Mouse (Mus musculus): Measurements from ENCODE around the gene Atp13a3.
A peak's percentile ranks its signal among the peaks of the same experiment; 100 is the strongest.
"Not testable (repeated sequence)": the region's sequence is repeated elsewhere in the genome, so short reads cannot be mapped to it uniquely, and the experiment has no call there.

Atp13a3 gene

GRCm38 (mm10) chr16:30410914-30411313, 5.1 kb upstream of the Atp13a3 start:
- no peak for DNase-seq

DNA sequence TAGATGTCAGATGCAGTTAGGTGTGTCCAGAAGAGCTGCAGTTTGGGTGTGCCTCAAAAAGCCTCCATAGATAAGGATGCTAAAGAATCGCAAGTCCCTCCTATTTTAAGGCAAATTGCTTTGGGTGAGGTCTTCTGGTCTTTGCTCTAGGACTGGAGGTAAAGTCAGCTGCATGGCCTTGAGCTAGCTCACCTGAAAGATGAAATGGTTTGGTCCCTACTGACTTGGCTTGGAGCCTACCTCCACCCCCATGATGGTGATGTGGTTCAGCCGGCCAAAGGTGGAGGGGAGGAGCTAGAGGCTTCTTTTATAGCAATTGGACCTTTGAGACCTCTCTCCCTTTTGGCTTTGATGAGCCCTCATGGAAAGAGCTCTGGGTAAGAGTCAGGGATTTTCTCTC, 1.7 kb upstream of the Atp13a3 start:
- no peak for DNase-seq

- DNase-seq, result no peak
Measured at GRCm38 (mm10) chr16:30403528-30403927, 2.2 kb downstream of the Atp13a3 start.

- no peak for DNase-seq
Measured at GRCm38 (mm10) chr16:30397127-30398057, 8.4 kb downstream of the Atp13a3 start.

DNA sequence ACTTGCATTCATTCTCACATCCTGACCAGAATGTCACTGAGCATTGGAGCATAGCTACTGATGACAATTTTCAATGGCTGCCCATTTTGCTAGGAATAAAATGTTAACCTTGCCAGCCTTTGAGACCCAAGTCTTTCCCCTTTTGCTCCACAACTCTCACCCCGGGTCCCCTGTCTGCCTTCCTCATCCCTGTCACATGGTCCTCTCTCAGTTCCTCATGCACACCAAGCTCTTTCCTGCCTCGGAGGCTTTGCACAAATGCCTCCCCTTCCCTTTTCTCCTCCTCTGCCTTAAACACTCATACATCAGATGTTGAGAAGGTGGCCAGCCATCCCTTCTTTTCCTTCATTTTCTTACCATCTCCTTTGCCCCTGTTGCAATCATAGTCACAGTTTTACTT, 10.6 kb downstream of the Atp13a3 start:
- DNase-seq, result no peak

DNA sequence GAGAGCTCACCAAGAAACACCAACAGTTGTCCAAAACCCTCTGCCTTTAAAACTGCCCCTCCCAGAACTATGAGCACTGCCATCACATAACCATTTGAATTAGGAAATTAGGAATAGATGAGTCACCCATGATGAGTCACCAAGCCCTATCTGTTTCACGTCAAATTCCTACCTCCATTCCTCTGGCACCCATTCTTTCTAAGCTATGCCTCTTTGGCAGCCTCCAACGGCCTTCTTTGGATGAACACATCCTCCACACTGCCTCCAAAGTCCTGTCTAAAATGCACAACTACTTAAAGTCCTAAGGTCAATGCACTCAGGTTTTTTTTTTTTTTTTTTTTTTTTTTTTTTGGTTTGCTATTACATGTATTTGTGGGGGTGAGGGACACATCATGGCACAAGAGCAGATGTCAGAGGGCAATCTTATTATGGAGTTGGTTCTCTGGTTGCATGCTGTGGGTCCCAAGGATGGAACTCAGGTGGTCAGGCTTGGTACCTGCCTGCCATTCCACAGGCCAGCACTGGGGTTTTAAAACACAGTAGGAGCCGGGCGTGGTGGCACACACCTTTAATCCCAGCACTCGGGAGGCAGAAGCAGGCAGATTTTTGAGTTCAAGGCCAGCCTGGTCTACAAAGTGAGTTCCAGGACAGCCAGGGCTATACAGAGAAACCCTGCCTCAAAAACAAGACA, 15.0 kb downstream of the Atp13a3 start:
- no peak for DNase-seq

DNA sequence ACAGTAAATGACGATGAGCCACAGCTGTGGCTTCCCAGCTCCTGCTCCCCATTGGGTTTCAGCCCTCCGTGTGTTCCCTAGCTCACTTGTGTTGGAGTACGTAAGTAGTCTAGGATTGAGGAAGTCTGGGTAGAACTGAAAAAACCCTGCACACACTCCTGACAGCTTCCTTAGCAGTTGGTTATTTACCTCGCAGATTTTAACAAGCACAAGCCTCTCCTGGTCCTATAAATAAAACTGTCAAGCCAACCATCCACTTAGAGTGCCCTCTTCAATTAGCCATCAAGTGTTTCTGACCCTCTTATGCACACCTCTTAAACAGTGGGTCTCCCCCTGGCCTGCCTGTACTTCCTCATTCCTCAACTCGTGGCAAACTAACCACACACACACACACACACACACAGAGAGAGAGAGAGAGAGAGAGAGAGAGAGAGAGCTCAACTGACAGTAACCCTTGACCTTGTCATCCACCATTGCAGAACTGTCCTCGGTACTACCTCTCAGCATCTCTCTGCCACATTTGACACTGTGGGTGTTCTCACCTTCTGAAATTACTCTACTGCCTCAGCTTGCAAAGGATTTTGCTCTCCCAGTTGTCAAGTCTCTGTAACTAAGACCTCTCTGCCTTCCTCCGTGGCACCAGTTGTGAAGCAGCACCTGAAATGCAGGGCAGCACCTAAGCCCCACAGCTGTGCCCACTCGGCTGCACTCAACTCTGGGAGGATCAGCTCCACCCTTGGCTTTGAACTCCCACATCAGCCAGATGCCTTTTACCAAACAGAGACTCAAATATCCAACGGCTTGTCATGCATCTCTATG, 15.7 kb downstream of the Atp13a3 start:
- DNase-seq, result no peak

GRCm38 (mm10) chr16:30389210-30389684, 16.5 kb downstream of the Atp13a3 start:
- DNase-seq, result peak; percentile 36

DNA sequence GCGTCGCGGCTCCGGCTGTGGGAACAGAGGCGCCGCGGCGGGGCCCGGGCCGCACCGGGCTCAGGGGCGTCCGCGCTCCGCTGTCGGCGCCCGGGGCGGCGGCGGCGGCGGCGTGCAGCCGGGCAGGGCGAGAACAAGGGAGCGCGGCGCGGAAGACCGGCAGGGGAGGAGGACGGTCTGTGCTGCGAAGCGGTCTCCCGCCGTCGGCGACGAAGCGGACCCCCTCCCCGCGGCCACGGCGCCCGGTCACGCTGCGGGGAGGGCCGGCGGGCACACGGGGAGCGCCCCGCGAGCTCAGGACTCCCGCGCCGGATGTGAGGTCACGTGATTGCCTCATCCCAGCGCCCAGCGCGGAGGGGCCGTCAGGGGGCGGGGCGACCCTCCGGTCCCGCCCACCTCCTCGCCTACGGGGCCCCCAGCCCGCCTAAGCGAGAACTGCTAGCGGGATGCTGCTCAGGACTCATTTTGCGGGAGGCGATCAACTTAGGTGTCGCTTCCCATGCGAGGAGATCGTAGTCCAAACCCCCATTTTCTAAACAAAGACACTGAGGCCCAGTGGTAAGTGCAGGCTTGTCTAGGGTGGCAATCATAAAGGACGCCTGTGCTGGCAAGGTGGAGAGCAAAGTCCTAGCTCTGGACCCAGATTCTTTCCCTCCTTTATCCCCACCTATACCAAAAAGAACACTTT, 17.1 kb downstream of the Atp13a3 start:
- DNase-seq, result peak; percentile 92

GRCm38 (mm10) chr16:30387871-30388460, 17.8 kb downstream of the Atp13a3 start:
- DNase-seq, result peak; percentile 40

DNA sequence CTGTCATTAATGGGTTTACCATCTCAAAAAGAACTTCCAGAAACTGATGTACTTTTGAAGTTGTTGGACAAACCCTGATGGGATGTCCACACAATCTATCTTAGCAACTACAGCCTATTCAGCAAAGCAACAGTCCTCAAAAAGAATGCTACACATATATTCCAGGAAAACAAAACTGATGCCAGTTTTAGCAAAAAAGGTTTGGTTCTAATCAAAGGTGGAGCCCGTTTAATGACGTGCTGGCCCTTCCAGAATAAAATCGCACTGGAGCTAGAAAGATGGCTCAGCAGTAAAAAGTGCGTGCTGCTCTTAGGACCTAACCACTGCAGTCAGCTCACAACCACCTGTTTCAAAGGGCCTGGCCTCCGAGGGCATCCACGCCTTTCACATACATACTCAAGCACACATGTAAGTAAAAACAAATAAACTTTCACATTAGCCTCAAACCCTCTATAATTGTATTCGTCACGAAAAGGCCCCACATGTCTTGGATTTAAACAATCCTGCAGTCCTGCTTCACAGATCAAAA, 18.8 kb downstream of the Atp13a3 start:
- DNase-seq, result no peak

- DNase-seq, result no peak
Measured at GRCm38 (mm10) chr16:30385531-30385930, 20.2 kb downstream of the Atp13a3 start.

DNA sequence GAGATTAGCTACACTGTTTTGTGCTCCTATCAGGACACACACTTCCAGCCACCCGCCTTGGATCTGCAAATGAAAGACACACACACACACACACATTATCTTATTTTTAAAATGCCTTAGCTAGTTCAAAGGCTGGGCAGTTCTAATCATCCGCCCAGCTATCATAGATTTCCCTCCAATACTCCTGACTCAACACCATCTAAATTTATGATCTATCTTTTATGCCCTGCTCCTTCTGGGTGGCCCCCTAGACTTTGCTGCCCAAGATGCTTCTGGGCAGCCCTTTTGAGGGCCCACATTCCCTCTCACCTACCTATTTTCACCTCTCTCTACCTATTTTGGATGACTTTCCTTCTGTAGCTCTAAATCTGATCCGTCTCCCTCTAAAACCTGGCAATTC, 29.5 kb downstream of the Atp13a3 start:
- DNase-seq, result no peak

DNA sequence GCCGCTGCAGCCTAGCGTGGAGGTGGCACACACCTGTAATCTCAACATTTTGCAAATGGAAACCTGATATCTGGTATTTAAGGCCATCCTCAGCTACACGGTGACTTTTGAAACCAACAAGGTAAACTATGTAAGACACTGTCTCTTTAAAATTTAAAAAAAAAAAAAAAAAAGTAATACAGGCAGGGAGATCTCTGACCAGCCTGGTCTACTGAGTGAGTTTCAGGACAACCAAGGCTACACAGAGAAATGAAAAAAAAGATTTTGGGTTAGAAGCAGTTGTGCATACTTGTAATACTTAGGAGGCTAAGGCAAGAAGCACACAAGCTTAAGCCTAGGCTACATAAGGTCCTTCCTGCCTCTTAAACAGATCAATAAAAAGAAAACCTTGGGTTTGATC, 30.8 kb downstream of the Atp13a3 start:
- DNase-seq, result no peak

- no peak for DNase-seq
Measured at GRCm38 (mm10) chr16:30374266-30374665, 31.5 kb downstream of the Atp13a3 start.

- DNase-seq, result not testable (repeated sequence)
Measured at GRCm38 (mm10) chr16:30373286-30373685, 32.5 kb downstream of the Atp13a3 start.

- no peak for DNase-seq
Measured at GRCm38 (mm10) chr16:30367395-30367794, 38.4 kb downstream of the Atp13a3 start.

DNA sequence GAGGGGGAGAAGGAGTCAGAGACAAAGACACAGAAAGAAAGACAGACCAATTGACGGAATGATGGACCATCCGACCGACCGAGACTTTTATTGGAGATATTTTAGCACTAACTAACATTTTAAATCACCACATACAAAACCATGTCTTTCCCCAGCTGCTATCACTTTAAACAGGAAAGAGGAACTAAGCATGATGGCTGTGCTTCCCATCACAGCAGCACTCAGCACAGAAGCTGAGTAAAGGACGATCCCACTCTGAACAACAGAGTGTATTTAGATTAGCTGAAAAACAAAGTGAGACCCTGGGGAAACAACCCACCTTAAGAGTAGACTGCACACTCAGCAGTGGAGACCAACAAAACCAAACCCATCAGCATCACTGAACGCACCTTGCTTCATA, 41.2 kb downstream of the Atp13a3 start:
- DNase-seq, result no peak

GRCm38 (mm10) chr16:30362528-30362927, 43.2 kb downstream of the Atp13a3 start:
- DNase-seq, result no peak

- not testable (repeated sequence) for DNase-seq
Measured at GRCm38 (mm10) chr16:30353489-30353888, 52.3 kb downstream of the Atp13a3 start.

GRCm38 (mm10) chr16:30314236-30314635, 91.5 kb downstream of the Atp13a3 start:
- DNase-seq, result no peak

- no peak for DNase-seq
Measured at GRCm38 (mm10) chr16:30310647-30311046, 95.1 kb downstream of the Atp13a3 start, which contains the start of gene Gp5. Gene Gp5 (minus strand): TSS chr16:30310779.

All from right cerebral cortex, postnatal 25 days (tissue).